11 mouse cellular contexts compared by ENCODE assay signal in the genomic region with DNA sequence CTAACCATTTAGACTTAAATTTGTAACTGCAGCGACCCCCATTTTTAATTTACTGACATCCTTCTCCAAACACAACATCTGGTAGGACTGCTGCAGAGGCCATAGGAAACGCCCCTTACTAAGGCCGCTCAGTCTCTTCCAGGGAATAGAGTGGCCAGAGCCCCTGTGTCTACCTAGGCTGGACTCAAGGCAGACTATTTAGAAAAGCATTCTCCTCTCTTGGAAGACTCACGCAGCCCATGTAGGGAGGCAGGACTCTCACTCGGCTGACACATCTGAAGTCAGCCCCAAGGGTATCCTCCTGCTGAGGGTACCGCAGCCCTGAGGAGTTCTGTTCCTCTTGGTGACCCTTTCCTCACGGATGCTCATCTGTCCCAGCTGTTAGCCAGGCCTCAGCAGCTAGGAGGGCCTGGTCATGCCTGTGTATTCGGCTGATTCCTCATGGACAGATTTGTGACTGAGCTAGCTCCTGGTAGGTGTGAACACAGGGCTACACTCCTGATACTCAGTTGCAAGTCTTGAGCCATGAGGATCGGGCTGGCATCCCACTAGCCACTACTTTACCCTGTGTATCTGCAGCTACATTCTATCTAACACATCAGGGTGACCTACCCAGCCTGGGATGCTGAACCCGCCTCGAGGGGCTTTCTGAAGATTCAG.
DNase-seq lines count a peak whose midpoint lies in the region; ATAC-seq and TF ChIP-seq lines count a peak whose summit lies in the region.
"Had no signal": no experiment of that assay in that cellular context is flagged by ENCODE, and none has a peak within 500 bp of the region (broad histone marks: within the 10 kb centered on the region; RNA-seq: fewer than 3 reads in every experiment).

No protein-coding gene starts in this region.

- DNase-seq in hindbrain, embryonic 11.5 days (ENCODE audit: low spot score), result no peak
- DNase-seq in hindbrain, embryonic 10.5 days (ENCODE audit: low spot score), result no peak
- DNase-seq in forebrain, embryonic 11.5 days (ENCODE audit: low spot score), result no peak
- no peak for DNase-seq in midbrain, postnatal 0 days (ENCODE audit: low spot score)
- DNase-seq in ovary, postnatal 36 days (ENCODE audit: low spot score), result no peak
- no peak for DNase-seq in c-Kit-positive CD71-positive TER-119-positive erythroid progenitor cells, embryonic 14.5 days (ENCODE audit: low spot score)
- no peak for DNase-seq in cerebellum, postnatal 36 days
- DNase-seq: right cerebral cortex, postnatal 25 days had no signal

- no peak for TF ChIP-seq CTCF in midbrain, postnatal 0 days (IDR thresholded peaks at IDR 0.05)

- no peaks in the 10 kb centered on the region for H3K27me3 ChIP-seq in hindbrain, embryonic 11.5 days (ENCODE audit: control insufficient read depth, insufficient read depth, low read length)
- H3K27me3 ChIP-seq in hindbrain, embryonic 10.5 days (ENCODE audit: insufficient read depth, poor library complexity, severe bottlenecking), result no peaks in the 10 kb centered on the region
- H3K27me3 ChIP-seq in forebrain, embryonic 11.5 days (ENCODE audit: control insufficient read depth, insufficient read depth, low read length), result no peaks in the 10 kb centered on the region
- H3K27me3 ChIP-seq in intestine, embryonic 15.5 days (replicated peaks), result no peaks in the 10 kb centered on the region
- H3K27me3 ChIP-seq in midbrain, postnatal 0 days (ENCODE audit: insufficient read depth, low read length), result no peaks in the 10 kb centered on the region
- H3K27me3 ChIP-seq: CH12.LX; megakaryocyte, embryonic 14.5 days had no signal

- ATAC-seq in hindbrain, embryonic 11.5 days (ENCODE audit: low FRiP score), result peak; percentile 45
- ATAC-seq in forebrain, embryonic 11.5 days (replicated peaks; ENCODE audit: low FRiP score), result peak; percentile 44
- peak; percentile 49 for ATAC-seq in intestine, embryonic 15.5 days
- ATAC-seq in midbrain, postnatal 0 days (ENCODE audit: low FRiP score), result peak; percentile 31; the same call in 1 of the 2 replicates

- no peaks in the 10 kb centered on the region for H3K9me3 ChIP-seq in hindbrain, embryonic 11.5 days (ENCODE audit: control insufficient read depth, low read length)
- H3K9me3 ChIP-seq in hindbrain, embryonic 10.5 days, result no peaks in the 10 kb centered on the region
- no peaks in the 10 kb centered on the region for H3K9me3 ChIP-seq in forebrain, embryonic 11.5 days (ENCODE audit: control insufficient read depth, low read length)
- no peaks in the 10 kb centered on the region for H3K9me3 ChIP-seq in intestine, embryonic 15.5 days
- H3K9me3 ChIP-seq in midbrain, postnatal 0 days (ENCODE audit: low read length), result no peaks in the 10 kb centered on the region

- no peak overlapping the region for H3K4me2 ChIP-seq in hindbrain, embryonic 11.5 days (replicated peaks; ENCODE audit: low read depth, low read length)
- H3K4me2 ChIP-seq in forebrain, embryonic 11.5 days (ENCODE audit: low read depth, low read length, severe bottlenecking), result no peak overlapping the region
- H3K4me2 ChIP-seq in intestine, embryonic 15.5 days (replicated peaks), result no peak overlapping the region
- no peak overlapping the region for H3K4me2 ChIP-seq in midbrain, postnatal 0 days (ENCODE audit: low read depth, low read length, poor library complexity, severe bottlenecking)

- no peak overlapping the region for H3K4me3 ChIP-seq in hindbrain, embryonic 11.5 days (ENCODE audit: low read depth, low read length)
- H3K4me3 ChIP-seq in hindbrain, embryonic 10.5 days, result no peak overlapping the region
- no peak overlapping the region for H3K4me3 ChIP-seq in forebrain, embryonic 11.5 days (ENCODE audit: low read depth, low read length)
- H3K4me3 ChIP-seq in intestine, embryonic 15.5 days (replicated peaks), result no peak overlapping the region
- no peak overlapping the region for H3K4me3 ChIP-seq in midbrain, postnatal 0 days (ENCODE audit: low read depth, low read length)
- H3K4me3 ChIP-seq: megakaryocyte, embryonic 14.5 days had no signal

- H3K4me1 ChIP-seq in hindbrain, embryonic 11.5 days (replicated peaks; ENCODE audit: control insufficient read depth, insufficient read depth, low read length), result no peaks in the 10 kb centered on the region
- no peaks in the 10 kb centered on the region for H3K4me1 ChIP-seq in hindbrain, embryonic 10.5 days (replicated peaks)
- H3K4me1 ChIP-seq in forebrain, embryonic 11.5 days (replicated peaks; ENCODE audit: control insufficient read depth, insufficient read depth, low read length), result no peaks in the 10 kb centered on the region
- no peaks in the 10 kb centered on the region for H3K4me1 ChIP-seq in intestine, embryonic 15.5 days (replicated peaks)
- no peaks in the 10 kb centered on the region for H3K4me1 ChIP-seq in midbrain, postnatal 0 days (ENCODE audit: insufficient read depth, low read length)

- no peaks in the 10 kb centered on the region for H3K36me3 ChIP-seq in hindbrain, embryonic 11.5 days (ENCODE audit: control insufficient read depth, insufficient read depth, low read length)
- H3K36me3 ChIP-seq in hindbrain, embryonic 10.5 days, result 0 out of 2 replicates have a peak, but pooled peaks cover 2% of the 10 kb centered on the region
- no peaks in the 10 kb centered on the region for H3K36me3 ChIP-seq in forebrain, embryonic 11.5 days (ENCODE audit: control insufficient read depth, insufficient read depth, low read length)
- no peaks in the 10 kb centered on the region for H3K36me3 ChIP-seq in intestine, embryonic 15.5 days
- no peaks in the 10 kb centered on the region for H3K36me3 ChIP-seq in midbrain, postnatal 0 days (ENCODE audit: insufficient read depth, low read length)

- H3K9ac ChIP-seq in hindbrain, embryonic 11.5 days (ENCODE audit: low read depth, low read length), result no peak overlapping the region
- no peak overlapping the region for H3K9ac ChIP-seq in forebrain, embryonic 11.5 days (ENCODE audit: low read length)
- no peak overlapping the region for H3K9ac ChIP-seq in intestine, embryonic 15.5 days
- H3K9ac ChIP-seq in midbrain, postnatal 0 days (replicated peaks; ENCODE audit: low read length, poor library complexity, severe bottlenecking), result no peak overlapping the region

- H3K27ac ChIP-seq in hindbrain, embryonic 11.5 days (ENCODE audit: low read depth, low read length), result no peak overlapping the region
- no peak overlapping the region for H3K27ac ChIP-seq in hindbrain, embryonic 10.5 days
- H3K27ac ChIP-seq in forebrain, embryonic 11.5 days (ENCODE audit: low read depth, low read length), result no peak overlapping the region
- no peak overlapping the region for H3K27ac ChIP-seq in intestine, embryonic 15.5 days
- H3K27ac ChIP-seq in midbrain, postnatal 0 days (ENCODE audit: low read depth, low read length), result no peak overlapping the region

- WGBS in hindbrain, embryonic 11.5 days, result 68% methylated on average over 11 of the region's 11 CpGs
- 64% methylated on average over 11 of the region's 11 CpGs for WGBS in hindbrain, embryonic 10.5 days
- WGBS in forebrain, embryonic 11.5 days, result 71% methylated on average over 11 of the region's 11 CpGs
- WGBS in intestine, embryonic 15.5 days, result 60% methylated on average over 11 of the region's 11 CpGs
- 66% methylated on average over 11 of the region's 11 CpGs for WGBS in midbrain, postnatal 0 days
